Mouse (Mus musculus): ENCODE results near the gene Nek1.
"Not testable (repeated sequence)": the region's sequence is repeated elsewhere in the genome, so short reads cannot be mapped to it uniquely, and the experiment has no call there.

The Nek1 gene

GRCm38 (mm10) chr8:60984260-60985010 is 8.6 kb upstream of the Nek1 start:
- DNase-seq (ENCODE audit: low spot score), result not testable (repeated sequence)

DNA sequence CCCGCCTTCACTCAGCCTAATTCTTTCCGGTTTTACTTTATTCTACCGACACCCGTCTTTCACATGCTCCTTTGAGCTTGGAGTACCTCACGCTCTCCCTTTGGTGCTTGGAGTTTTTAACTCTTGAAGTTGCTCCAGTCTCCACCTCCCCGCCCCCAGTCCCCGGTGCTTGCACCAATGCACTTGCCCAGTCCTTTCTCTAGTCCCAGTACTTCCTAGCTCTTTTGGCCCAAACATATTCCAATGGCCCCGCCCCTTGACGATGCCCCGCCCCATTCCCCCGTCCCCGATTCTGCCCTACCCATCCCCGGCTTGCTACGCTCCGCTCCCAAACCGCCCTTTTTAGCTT is 460 bp upstream of the Nek1 start:
- peak; percentile 80 for DNase-seq (ENCODE audit: low spot score)

- DNase-seq (ENCODE audit: low spot score), result no peak
These were observed 618 bp downstream of the Nek1 start for GRCm38 (mm10) chr8:60993639-60993986.

GRCm38 (mm10) chr8:60996468-60996867 is 3.5 kb downstream of the Nek1 start:
- DNase-seq (ENCODE audit: low spot score), result no peak

GRCm38 (mm10) chr8:61041951-61042350 is 49.0 kb downstream of the Nek1 start:
- DNase-seq (ENCODE audit: low spot score), result peak; percentile 34

GRCm38 (mm10) chr8:61043874-61044273 is 50.9 kb downstream of the Nek1 start:
- DNase-seq (ENCODE audit: low spot score), result no peak

DNA sequence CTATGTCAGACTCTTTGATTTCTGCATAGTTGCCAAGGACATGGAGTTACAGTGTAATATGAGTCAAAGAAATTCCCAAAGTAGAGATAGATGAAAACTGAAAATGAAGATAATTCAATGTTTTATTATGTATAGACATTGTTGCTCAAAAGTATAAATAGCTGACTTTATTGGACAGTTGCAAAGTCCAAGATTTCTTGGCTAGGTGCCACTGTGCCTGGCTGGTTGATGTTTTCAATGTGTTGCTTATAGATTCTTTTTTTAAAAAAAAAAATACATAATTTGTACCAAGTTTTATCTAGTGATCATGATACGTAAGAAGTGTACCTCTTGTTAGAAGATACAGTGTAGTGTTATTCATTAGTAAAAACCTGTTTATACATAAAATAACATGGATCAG is 53.8 kb downstream of the Nek1 start:
- DNase-seq (ENCODE audit: low spot score), result no peak

DNA sequence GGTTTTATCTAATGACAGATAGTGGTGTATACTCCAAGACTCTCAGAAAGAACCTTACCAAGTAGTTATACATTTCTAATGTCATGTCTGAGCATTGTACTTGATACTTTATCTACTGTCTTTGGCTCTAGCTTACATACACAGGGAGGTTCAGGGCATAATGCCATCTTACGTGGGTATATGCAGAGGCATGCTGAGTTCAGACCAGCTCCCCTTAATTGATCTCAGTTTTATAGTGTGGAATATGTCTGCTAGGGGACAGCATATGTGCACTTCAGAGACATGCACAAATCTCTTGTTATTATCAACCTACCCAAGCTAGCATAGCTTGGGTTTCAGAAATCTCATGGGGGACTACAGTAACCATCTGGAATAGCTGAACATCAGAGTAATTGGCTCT is 60.0 kb downstream of the Nek1 start:
- DNase-seq (ENCODE audit: low spot score), result no peak

DNA sequence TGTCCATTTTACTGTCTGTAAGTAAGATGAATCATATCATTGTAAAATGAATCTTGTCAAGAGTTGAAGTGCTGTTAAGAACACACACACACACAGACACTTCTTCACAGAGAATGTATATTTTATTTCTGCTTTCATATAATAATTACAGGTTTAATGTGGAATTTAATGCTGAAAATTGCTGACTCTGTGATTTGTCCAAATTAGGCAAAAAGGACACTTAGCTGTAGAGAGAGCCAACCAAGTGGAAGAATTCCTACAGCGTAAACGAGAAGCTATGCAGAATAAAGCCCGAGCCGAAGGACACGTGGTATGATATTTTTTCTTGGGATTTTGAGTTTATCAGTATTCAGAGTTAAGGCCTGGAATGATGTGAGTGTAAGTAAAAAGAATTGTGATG is 61.3 kb downstream of the Nek1 start:
- DNase-seq (ENCODE audit: low spot score), result no peak

- no peak for DNase-seq (ENCODE audit: low spot score)
These were observed 64.0 kb downstream of the Nek1 start for GRCm38 (mm10) chr8:61056997-61057396.

GRCm38 (mm10) chr8:61059143-61059542 is 66.1 kb downstream of the Nek1 start:
- DNase-seq (ENCODE audit: low spot score), result no peak

DNA sequence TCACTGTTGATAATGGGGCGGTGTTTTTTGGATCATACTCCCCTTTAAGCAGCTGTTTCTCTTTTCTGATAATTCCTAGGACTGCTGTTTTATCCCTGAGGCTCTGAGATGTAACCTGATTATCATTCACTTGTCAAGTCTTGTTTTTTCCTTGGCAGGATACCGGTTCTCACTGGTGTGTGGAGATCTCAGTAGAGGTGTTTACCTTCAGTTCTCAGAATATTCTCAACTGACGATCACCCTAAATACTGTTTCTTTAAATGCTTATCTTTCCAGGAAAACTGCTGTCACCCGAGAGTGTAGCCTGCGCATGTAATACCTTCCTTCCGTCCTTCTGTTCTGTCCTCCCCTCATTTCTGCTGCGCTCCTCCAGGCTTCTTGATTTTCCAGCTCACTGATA is 67.4 kb downstream of the Nek1 start:
- DNase-seq (ENCODE audit: low spot score), result no peak

DNA sequence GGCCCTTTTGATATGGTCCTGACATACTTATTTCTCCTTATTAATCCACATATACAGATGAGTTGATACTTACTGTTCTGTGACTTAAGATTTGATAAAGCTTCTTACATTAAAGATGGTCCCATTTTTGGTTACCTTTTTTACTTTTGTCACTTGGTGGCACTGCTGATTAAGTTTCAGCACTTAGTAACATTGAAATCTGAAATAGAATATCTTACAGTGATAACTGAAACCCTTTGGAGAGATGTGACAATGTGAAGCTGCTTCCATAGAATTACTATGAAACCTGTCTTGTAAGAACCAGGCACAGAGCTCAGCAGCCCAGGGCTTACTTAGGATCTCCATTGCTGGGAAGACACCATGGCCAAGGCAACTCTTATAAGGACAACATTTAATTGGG is 82.1 kb downstream of the Nek1 start:
- DNase-seq (ENCODE audit: low spot score), result peak; percentile 7

DNA sequence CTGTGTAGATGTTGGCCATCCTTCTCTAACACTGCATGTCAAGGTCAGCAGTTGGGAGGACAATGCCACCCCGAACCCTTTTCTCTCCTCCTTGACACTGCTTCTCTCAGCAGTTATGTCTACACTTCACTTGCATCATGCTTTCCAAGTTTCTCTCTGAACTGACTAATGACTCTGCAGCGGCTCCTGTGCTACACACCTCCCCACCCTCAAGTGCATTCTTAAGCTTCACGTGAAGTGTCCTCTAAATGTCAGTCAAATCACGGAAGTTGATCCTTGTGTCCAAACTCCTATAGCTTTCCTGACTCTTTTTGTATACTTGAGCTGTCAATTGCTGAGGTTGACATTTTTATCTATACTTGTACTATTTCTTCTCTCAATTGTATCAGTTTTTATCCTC is 117.5 kb downstream of the Nek1 start:
- DNase-seq (ENCODE audit: low spot score), result peak; percentile 58

DNA sequence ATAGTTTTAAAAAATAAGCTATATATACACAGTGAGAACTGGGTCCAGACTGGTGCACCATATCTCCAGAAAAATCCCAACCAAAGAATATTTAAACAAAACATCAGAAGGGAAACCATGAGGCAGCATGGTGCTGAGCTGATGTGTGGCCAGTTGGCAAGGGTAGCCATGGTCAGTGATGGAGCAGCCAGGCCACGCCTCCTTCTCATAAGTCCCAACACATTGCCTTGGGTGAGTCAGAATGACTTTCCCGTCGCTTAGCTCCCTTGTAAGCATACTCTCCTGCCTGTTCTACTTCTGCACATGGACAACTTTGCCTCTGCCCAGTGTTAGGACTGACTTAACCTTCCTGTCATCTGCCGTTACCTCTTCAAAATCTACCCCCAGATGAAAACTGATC is 118.9 kb downstream of the Nek1 start:
- DNase-seq (ENCODE audit: low spot score), result no peak

DNA sequence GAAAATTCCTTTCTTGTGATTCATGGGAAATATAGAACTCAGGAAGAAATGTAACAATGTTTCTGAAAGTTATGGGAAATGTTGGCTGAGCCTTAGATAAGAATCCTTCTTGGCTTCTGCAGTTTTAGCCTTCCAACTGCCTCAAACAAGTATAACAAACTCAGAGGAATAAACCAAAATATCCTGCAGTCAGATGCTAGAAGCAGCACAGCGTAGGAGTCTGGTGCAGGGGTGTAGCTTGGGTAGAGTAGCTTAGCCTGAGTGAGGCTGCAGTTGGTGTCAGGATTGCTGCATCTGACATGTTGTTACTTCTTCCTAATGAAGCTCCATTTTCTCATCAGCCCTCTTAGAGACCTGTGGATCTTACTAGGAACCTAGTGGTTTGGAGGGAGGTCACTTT is 128.6 kb downstream of the Nek1 start:
- no peak for DNase-seq (ENCODE audit: low spot score)

GRCm38 (mm10) chr8:61127299-61127861 is 134.4 kb downstream of the Nek1 start:
- peak; percentile 80 for DNase-seq (ENCODE audit: low spot score)

- DNase-seq (ENCODE audit: low spot score), result peak; percentile 15
These were observed 139.7 kb downstream of the Nek1 start for GRCm38 (mm10) chr8:61132561-61133134.

DNA sequence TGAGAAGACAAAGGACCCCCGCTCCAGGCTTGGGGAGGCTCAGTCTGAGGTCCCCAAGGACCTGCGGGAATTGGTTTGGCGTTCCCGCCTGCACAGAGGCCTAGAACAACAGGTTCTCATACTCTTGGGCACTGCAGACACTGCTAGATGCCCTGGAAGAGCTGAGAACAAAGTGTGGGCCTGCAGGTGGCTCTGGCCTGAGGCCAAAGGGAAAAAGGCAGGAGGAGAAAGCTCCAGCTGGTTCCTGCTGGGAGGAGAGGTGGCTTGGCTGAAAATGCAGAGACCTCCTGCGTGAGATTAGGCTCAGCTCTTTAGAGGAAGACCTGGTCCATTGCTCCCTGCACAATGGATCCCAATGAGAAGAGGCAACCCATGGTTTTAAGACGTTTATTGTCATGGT is 148.9 kb downstream of the Nek1 start:
- no peak for DNase-seq (ENCODE audit: low spot score)

- no peak for DNase-seq (ENCODE audit: low spot score)
These were observed 149.3 kb downstream of the Nek1 start for GRCm38 (mm10) chr8:61142302-61142701.

GRCm38 (mm10) chr8:61142845-61143244 is 149.8 kb downstream of the Nek1 start:
- no peak for DNase-seq (ENCODE audit: low spot score)

- no peak for DNase-seq (ENCODE audit: low spot score)
These were observed 155.7 kb downstream of the Nek1 start for GRCm38 (mm10) chr8:61148728-61149127.

- no peak for DNase-seq (ENCODE audit: low spot score)
These were observed 157.6 kb downstream of the Nek1 start for GRCm38 (mm10) chr8:61150596-61150995.

GRCm38 (mm10) chr8:61156406-61156805 is 163.4 kb downstream of the Nek1 start:
- no peak for DNase-seq (ENCODE audit: low spot score)

Data from lung, postnatal 25 days (tissue).